Mouse (Mus musculus): ENCODE results near the gene Ssbp4. TPM values are rescaled to one million over a fixed set of nuclear protein-coding genes. Genes with fewer than 3 reads are reported as not detected.

Ssbp4 gene
- polyA plus RNA-seq, 1 experiment from 2014 or later, result 68.4 TPM

DNA sequence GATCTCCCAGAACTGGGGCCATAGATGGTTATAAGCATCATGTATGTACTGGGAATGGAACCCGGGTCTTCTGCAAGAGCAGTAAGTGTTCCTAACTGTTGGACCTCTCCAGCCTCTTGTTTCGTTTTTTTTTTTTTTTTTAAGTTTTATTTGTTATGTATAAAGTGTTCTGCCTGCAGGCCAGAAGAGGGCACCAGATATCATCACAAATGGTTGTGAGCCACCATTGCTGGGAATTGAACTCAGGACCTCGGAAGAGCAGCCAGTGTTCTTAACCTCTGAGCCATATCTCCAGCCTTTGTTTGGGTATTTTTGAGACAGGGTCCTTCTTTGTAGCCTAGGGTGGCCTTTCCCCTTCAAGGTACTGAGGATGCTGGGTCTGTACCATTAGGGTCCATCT is 49.7 kb downstream of the Ssbp4 start:
- H3K4me3 ChIP-seq (ENCODE audit: low read length), result no peak overlapping the region
- ATAC-seq (replicated peaks; ENCODE audit: extremely low read depth, insufficient read depth, low FRiP score), result no peak
- no peaks in the 10 kb centered on the region for H3K9me3 ChIP-seq (replicated peaks; ENCODE audit: control insufficient read depth, low read length)
- no peak overlapping the region for H3K27ac ChIP-seq (ENCODE audit: low read length)
- H3K9ac ChIP-seq (ENCODE audit: low read length), result no peak overlapping the region
- no peaks in the 10 kb centered on the region for H3K27me3 ChIP-seq (ENCODE audit: control insufficient read depth, insufficient read depth, low read length)
- 75% methylated on average over 3 of the region's 3 CpGs for WGBS
- H3K4me2 ChIP-seq (ENCODE audit: low read depth, low read length), result no peak overlapping the region
- no peaks in the 10 kb centered on the region for H3K36me3 ChIP-seq (ENCODE audit: control insufficient read depth, insufficient read depth)
- H3K4me1 ChIP-seq (ENCODE audit: control insufficient read depth, insufficient read depth, low read length), result peaks cover 64% of the 10 kb centered on the region

GRCm38 (mm10) chr8:70558334-70558733 is 50.3 kb downstream of the Ssbp4 start:
- Histone ChIP-seq H3K9me3 (replicated peaks; ENCODE audit: control insufficient read depth, low read length) (no peaks in the 10 kb centered on the region), H3K4me1 (ENCODE audit: control insufficient read depth, insufficient read depth, low read length) (peaks cover 68% of the 10 kb centered on the region), H3K4me2 (ENCODE audit: low read depth, low read length) (no peak overlapping the region), H3K27me3 (ENCODE audit: control insufficient read depth, insufficient read depth, low read length) (no peaks in the 10 kb centered on the region), H3K4me3 (ENCODE audit: low read length) (no peak overlapping the region), H3K36me3 (ENCODE audit: control insufficient read depth, insufficient read depth) (no peaks in the 10 kb centered on the region), H3K9ac (ENCODE audit: low read length) (no peak overlapping the region), H3K27ac (ENCODE audit: low read length) (peak overlapping the region; percentile 58)
- no peak for ATAC-seq (replicated peaks; ENCODE audit: extremely low read depth, insufficient read depth, low FRiP score)
- 39% methylated on average over 4 of the region's 4 CpGs for WGBS

- no peak overlapping the region for H3K4me3 ChIP-seq (ENCODE audit: low read length)
- H3K4me1 ChIP-seq (ENCODE audit: control insufficient read depth, insufficient read depth, low read length), result peaks cover 66% of the 10 kb centered on the region
- no peak overlapping the region for H3K9ac ChIP-seq (ENCODE audit: low read length)
- no peaks in the 10 kb centered on the region for H3K27me3 ChIP-seq (ENCODE audit: control insufficient read depth, insufficient read depth, low read length)
- H3K4me2 ChIP-seq (ENCODE audit: low read depth, low read length), result no peak overlapping the region
- ATAC-seq (replicated peaks; ENCODE audit: extremely low read depth, insufficient read depth, low FRiP score), result no peak
- H3K36me3 ChIP-seq (ENCODE audit: control insufficient read depth, insufficient read depth), result no peaks in the 10 kb centered on the region
- H3K9me3 ChIP-seq (replicated peaks; ENCODE audit: control insufficient read depth, low read length), result no peaks in the 10 kb centered on the region
- H3K27ac ChIP-seq (ENCODE audit: low read length), result no peak overlapping the region; the same call in 1 of the 2 replicates
- WGBS, result 76% methylated on average over 4 of the region's 4 CpGs
Measured at GRCm38 (mm10) chr8:70555079-70555747, 53.5 kb downstream of the Ssbp4 start.

DNA sequence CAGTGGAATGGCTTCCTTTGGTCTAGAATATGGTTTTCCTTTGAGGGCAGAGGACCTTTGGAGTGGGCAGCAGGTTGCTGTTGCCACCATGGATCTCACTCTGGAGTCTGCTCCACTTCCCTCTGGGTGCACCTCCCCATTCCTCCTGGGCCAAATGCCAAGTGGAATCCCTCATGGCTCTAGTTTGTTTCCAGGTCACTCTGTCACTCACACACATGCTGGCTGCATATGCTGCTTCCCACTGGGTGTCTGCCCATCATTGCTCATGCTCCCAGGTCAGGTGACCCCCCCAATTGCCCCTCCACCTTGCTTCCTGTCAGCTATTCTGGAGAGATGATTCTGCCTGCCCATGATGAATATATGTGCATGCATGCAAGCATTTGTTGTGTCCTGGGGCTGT is 54.9 kb downstream of the Ssbp4 start:
- no peak overlapping the region for H3K4me3 ChIP-seq (ENCODE audit: low read length)
- H3K9me3 ChIP-seq (replicated peaks; ENCODE audit: control insufficient read depth, low read length), result no peaks in the 10 kb centered on the region
- H3K36me3 ChIP-seq (ENCODE audit: control insufficient read depth, insufficient read depth), result no peaks in the 10 kb centered on the region
- peaks cover 59% of the 10 kb centered on the region for H3K4me1 ChIP-seq (ENCODE audit: control insufficient read depth, insufficient read depth, low read length)
- no peak overlapping the region for H3K9ac ChIP-seq (ENCODE audit: low read length)
- no peak overlapping the region for H3K4me2 ChIP-seq (ENCODE audit: low read depth, low read length)
- H3K27ac ChIP-seq (ENCODE audit: low read length), result peak overlapping the region; percentile 66
- ATAC-seq (replicated peaks; ENCODE audit: extremely low read depth, insufficient read depth, low FRiP score), result 0 out of 2 replicates have a peak, but pooled peaks have one; percentile 25
- H3K27me3 ChIP-seq (ENCODE audit: control insufficient read depth, insufficient read depth, low read length), result no peaks in the 10 kb centered on the region

DNA sequence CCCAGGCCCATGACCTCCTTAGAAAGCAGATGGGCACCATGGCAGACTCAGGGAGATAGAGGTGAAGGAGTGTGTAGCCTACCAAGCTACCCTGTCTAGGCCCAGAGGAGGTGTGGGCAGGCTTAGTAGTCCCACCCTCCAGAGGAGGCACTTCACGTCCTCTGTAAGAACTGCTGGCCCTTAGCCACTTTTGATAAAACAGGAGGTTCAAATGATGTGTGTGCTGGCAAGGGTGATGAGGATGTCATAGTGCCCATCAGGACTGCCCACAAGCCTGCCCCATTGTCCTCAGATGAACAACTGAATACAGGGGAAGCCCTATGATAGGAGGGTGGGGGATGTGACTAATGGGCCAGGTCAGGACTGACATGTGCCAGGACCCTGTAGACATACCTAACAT is 55.8 kb downstream of the Ssbp4 start:
- Histone ChIP-seq H3K9ac (ENCODE audit: low read length) (no peak overlapping the region), H3K27me3 (ENCODE audit: control insufficient read depth, insufficient read depth, low read length) (no peaks in the 10 kb centered on the region), H3K27ac (ENCODE audit: low read length) (peak overlapping the region; percentile 66), H3K4me1 (ENCODE audit: control insufficient read depth, insufficient read depth, low read length) (peaks cover 59% of the 10 kb centered on the region), H3K36me3 (ENCODE audit: control insufficient read depth, insufficient read depth) (no peaks in the 10 kb centered on the region), H3K9me3 (replicated peaks; ENCODE audit: control insufficient read depth, low read length) (no peaks in the 10 kb centered on the region), H3K4me2 (ENCODE audit: low read depth, low read length) (no peak overlapping the region), H3K4me3 (ENCODE audit: low read length) (no peak overlapping the region)
- ATAC-seq (replicated peaks; ENCODE audit: extremely low read depth, insufficient read depth, low FRiP score), result peak; percentile 45; the same call in 1 of the 2 replicates
- WGBS, result 7% methylated on average over 1 of the region's 1 CpGs

DNA sequence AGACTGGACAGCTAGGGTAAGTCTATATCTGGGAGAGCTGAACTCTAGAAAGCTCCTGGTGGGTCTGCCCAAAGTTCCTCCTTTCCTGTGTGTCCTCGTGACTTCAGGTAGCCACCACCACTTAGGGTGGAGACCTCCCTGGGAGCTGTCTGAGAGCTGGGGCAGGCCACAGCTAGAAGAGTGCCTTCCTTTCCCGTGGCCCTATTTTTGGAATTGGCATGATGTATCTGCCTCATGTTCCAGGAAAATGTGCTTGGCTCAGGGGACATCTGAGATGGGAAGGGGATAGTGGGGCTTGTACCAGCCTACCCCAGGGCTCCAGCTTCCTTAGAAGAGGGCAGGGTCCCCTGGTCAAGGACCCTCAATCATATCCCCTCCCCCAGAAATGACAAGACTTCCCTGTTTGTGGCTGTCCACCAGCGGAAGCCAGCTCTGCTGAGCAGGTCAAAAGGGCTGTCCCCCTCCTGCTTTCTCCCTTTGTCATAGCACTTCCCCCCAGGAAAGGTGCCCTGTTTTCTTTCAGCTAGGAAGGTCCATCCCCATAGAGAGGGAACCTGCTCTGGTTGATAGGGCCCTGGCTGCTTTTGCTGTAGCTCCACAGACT is 57.0 kb downstream of the Ssbp4 start:
- H3K27ac ChIP-seq (ENCODE audit: low read length), result peak overlapping the region; percentile 83
- 39% methylated on average over 3 of the region's 3 CpGs for WGBS
- H3K4me3 ChIP-seq (ENCODE audit: low read length), result no peak overlapping the region
- H3K36me3 ChIP-seq (ENCODE audit: control insufficient read depth, insufficient read depth), result no peaks in the 10 kb centered on the region
- ATAC-seq (replicated peaks; ENCODE audit: extremely low read depth, insufficient read depth, low FRiP score), result peak; percentile 54
- H3K4me1 ChIP-seq (ENCODE audit: control insufficient read depth, insufficient read depth, low read length), result peaks cover 52% of the 10 kb centered on the region
- peak overlapping the region; percentile 40 for H3K9ac ChIP-seq (ENCODE audit: low read length)
- H3K4me2 ChIP-seq (ENCODE audit: low read depth, low read length), result peak overlapping the region; percentile 26; the same call in 1 of the 2 replicates
- H3K27me3 ChIP-seq (ENCODE audit: control insufficient read depth, insufficient read depth, low read length), result no peaks in the 10 kb centered on the region
- H3K9me3 ChIP-seq (replicated peaks; ENCODE audit: control insufficient read depth, low read length), result no peaks in the 10 kb centered on the region

DNA sequence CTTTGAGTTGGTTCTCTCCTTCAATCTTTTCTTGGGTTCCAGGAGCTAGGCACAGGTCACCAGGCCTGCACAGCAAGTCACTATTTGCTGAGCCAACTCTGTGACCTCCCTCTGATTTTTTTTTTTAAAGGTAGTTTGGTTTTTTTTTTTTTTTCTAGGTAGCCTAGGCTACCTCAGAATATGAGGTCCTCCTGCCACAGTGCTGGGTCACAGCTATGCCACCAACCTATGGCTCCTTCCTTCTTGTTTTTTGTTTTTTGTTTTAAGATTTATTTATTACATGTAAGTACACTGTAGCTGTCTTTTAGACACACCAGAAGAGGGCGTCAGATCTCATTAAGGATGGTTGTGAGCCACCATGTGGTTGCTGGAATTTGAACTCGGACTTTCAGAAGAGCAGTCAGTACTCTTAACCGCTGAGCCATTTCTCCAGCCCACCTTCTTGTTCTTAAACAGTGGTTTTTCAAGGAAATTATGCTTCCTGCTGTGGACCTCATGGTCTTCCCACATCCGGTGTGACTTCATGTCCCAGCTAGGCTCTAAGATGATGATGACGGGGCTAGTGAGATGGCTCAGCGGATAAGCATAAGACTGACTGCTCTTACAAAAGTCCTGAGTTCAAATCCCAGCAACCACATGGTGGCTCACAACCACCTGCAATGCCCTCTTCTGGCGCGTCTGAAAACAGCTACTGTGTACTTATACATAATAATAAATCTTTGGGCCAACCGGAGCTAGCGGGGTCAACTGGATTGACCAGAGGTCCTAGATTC is 59.1 kb downstream of the Ssbp4 start:
- H3K4me2 ChIP-seq (ENCODE audit: low read depth, low read length), result no peak overlapping the region
- no peak for ATAC-seq (replicated peaks; ENCODE audit: extremely low read depth, insufficient read depth, low FRiP score)
- no peak overlapping the region for H3K27ac ChIP-seq (ENCODE audit: low read length)
- WGBS, result 88% methylated on average over 10 of the region's 10 CpGs
- H3K4me3 ChIP-seq (ENCODE audit: low read length), result no peak overlapping the region
- H3K4me1 ChIP-seq (ENCODE audit: control insufficient read depth, insufficient read depth, low read length), result peaks cover 46% of the 10 kb centered on the region
- no peaks in the 10 kb centered on the region for H3K27me3 ChIP-seq (ENCODE audit: control insufficient read depth, insufficient read depth, low read length)
- H3K9me3 ChIP-seq (replicated peaks; ENCODE audit: control insufficient read depth, low read length), result no peaks in the 10 kb centered on the region
- H3K9ac ChIP-seq (ENCODE audit: low read length), result no peak overlapping the region
- H3K36me3 ChIP-seq (ENCODE audit: control insufficient read depth, insufficient read depth), result no peaks in the 10 kb centered on the region

DNA sequence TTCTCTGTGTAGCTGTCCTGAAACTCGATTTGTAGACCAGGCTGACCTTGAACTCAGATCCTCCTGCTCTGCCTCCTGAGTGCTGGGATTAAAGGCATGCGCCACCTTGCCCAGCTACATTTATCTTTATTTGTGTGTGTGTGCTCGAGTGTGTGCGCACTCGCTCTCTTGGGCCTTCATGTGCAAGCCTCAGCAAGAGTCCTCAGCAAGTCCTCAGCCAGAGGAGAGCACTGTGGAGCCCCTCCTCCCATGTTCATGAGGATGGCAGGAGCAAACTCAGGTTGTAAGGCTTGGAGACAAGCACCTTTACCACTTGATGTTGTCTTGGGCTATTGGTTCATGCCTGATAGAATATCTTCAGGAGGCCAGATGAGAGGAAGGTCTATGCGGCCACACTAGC is 60.9 kb downstream of the Ssbp4 start:
- no peak overlapping the region for H3K9ac ChIP-seq (ENCODE audit: low read length)
- H3K4me2 ChIP-seq (ENCODE audit: low read depth, low read length), result no peak overlapping the region
- no peaks in the 10 kb centered on the region for H3K9me3 ChIP-seq (replicated peaks; ENCODE audit: control insufficient read depth, low read length)
- WGBS, result 87% methylated on average over 6 of the region's 6 CpGs
- no peak for ATAC-seq (replicated peaks; ENCODE audit: extremely low read depth, insufficient read depth, low FRiP score)
- no peaks in the 10 kb centered on the region for H3K36me3 ChIP-seq (ENCODE audit: control insufficient read depth, insufficient read depth)
- no peaks in the 10 kb centered on the region for H3K27me3 ChIP-seq (ENCODE audit: control insufficient read depth, insufficient read depth, low read length)
- no peak overlapping the region for H3K4me3 ChIP-seq (ENCODE audit: low read length)
- H3K27ac ChIP-seq (ENCODE audit: low read length), result no peak overlapping the region
- peaks cover 34% of the 10 kb centered on the region for H3K4me1 ChIP-seq (ENCODE audit: control insufficient read depth, insufficient read depth, low read length)
